Mouse (Mus musculus) embryonic facial prominence, embryonic 10.5 days (tissue): ENCODE results near the gene Setdb1. TPM values are rescaled to one million over a fixed set of nuclear protein-coding genes. Genes with fewer than 3 reads are reported as not detected.
"Not testable (repeated sequence)": the region's sequence is repeated elsewhere in the genome, so short reads cannot be mapped to it uniquely, and the experiment has no call there.

Source experiments
- DNase-seq: peaks from one replicate; pipeline ENCODE4 v3.0.0-alpha.2; 2017; ENCODE audit warnings: low spot score
- H3K27ac ChIP-seq: fragments of 300-500 bp; sonication (generic); replicated peaks from 2 replicates; pipeline ENCODE4 v1.5.1; 2016; ENCODE audit warnings: mild to moderate bottlenecking
- H3K27me3 ChIP-seq: fragments of 300-500 bp; sonication (generic); replicated peaks from 2 replicates; pipeline ENCODE4 v1.6.1; 2016; ENCODE audit warnings: low read depth, mild to moderate bottlenecking; ENCODE audit not compliant: poor library complexity, severe bottlenecking
- H3K36me3 ChIP-seq: fragments of 300-500 bp; sonication (generic); replicated peaks from 2 replicates; pipeline ENCODE4 v1.6.1; 2016; ENCODE audit warnings: mild to moderate bottlenecking, moderate library complexity
- H3K4me1 ChIP-seq: fragments of 300-500 bp; sonication (generic); 2 replicates; pipeline ENCODE4 v1.6.1; 2016
- H3K4me3 ChIP-seq: fragments of 300-500 bp; sonication (generic); 2 replicates; pipeline ENCODE4 v1.5.1; 2016; ENCODE audit warnings: mild to moderate bottlenecking, moderate library complexity
- H3K9me3 ChIP-seq: fragments of 300-500 bp; sonication (generic); 2 replicates; pipeline ENCODE4 v1.6.1; 2016; ENCODE audit warnings: mild to moderate bottlenecking
- WGBS: fragments of 180-500 bp; shearing (Covaris S2); methylation state at CpG from one replicate; pipeline ENCODE4 v1.1.7; 2016; 5-methylcytosine and 5-hydroxymethylcytosine counted together
- polyA plus RNA-seq: library from polyadenylated mRNA; unstranded; fragments of >200 nt; fragmentation: Nextera tagmentation; extraction: Ambion mirVana; gene quantifications from 2 replicates; pipeline ENCODE4 v1.2.1, GENCODE M21; 2016

Setdb1 gene
- 60.9 and 61.1 TPM in 2 replicates for polyA plus RNA-seq

DNA sequence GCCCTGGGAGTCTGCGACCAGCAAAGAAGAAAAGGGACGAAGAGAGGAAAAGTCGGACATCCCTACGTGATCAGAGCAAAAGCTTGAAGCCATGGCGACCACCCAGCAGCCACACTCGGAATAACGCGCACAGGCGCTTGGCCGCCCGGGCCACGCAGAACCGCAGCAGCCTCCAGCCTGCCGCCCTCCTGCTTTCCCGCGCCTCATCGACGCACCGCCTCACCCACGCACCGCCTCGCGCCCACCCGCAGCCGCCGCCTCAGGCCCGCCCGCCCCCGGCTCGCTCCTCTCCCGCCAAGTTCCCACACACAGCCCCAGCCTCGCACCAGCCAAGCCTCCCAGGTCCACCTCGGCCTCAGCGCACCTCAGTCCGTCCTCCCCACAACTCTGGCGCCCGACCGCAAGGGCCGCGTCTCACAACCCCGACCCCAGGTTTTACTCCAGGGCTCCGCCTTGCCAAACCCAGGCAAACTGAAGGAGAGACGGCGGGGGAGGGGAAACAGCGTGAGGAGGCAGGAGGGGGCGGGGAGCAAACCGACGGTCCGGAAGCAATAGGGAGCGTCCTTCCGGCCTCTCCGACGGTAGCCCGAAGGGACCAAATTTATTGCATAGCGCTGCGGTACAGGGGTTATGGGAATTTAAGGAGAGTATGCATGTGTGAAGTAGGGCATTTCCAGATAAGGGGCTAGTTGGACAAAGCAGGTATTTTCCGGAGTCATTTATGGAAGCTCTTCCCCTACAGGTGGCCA, at the start of gene Setdb1:
TSS of gene Setdb1 (minus strand) at position 502 of the 749 bp plus-strand sequence.
- peak; percentile 97 for DNase-seq
- not testable (repeated sequence) for H3K27me3 ChIP-seq, H3K9me3 ChIP-seq, H3K4me1 ChIP-seq
- Histone ChIP-seq H3K27ac (peak within 1 kb of the TSS; percentile 86), H3K36me3 (peaks cover 29% of the 10 kb centered on the region), H3K4me3 (peak within 1 kb of the TSS; percentile 67)
- under 1% methylated on average over 43 of the region's 57 CpGs for WGBS

DNA sequence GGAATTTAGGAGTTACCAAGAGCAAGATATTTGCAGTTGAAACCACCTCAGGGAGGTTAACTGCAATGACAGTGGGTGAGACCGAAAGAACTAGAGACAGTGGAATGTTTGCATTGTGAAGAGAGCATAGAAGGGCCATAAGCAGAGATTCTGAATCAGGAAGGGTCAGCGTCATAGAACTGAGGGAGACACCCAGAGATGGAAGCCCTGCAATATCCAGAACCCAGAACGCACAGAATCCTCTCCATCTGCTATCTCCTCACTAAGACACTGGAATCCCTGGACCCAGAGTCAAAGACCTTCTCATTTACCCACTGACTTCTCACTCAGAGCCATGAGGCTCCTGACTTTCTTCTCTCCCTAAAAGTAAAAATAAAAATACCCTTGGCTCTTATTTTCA, 45.7 kb upstream of the Setdb1 start, which contains the start of gene 4930558C23Rik:
TSS of gene 4930558C23Rik (minus strand) at position 101 of the 400 bp plus-strand sequence.
- 96% methylated on average over 3 of the region's 3 CpGs for WGBS
- Histone ChIP-seq H3K9me3 (no peaks in the 10 kb centered on the region), H3K27ac (no peak within 1 kb of the TSS), H3K4me1 (no peaks in the 10 kb centered on the region), H3K27me3 (no peaks in the 10 kb centered on the region), H3K36me3 (no peaks in the 10 kb centered on the region), H3K4me3 (no peak within 1 kb of the TSS)
- DNase-seq, result no peak

GRCm38 (mm10) chr3:95394385-95394784, 37.4 kb upstream of the Setdb1 start:
- H3K4me3 ChIP-seq, result no peak overlapping the region
- H3K9me3 ChIP-seq, result peaks cover 8% of the 10 kb centered on the region
- H3K4me1 ChIP-seq, result no peaks in the 10 kb centered on the region
- H3K27ac ChIP-seq, result no peak overlapping the region
- no peaks in the 10 kb centered on the region for H3K27me3 ChIP-seq
- WGBS, result 88% methylated on average over 4 of the region's 4 CpGs
- no peaks in the 10 kb centered on the region for H3K36me3 ChIP-seq
- DNase-seq, result no peak

DNA sequence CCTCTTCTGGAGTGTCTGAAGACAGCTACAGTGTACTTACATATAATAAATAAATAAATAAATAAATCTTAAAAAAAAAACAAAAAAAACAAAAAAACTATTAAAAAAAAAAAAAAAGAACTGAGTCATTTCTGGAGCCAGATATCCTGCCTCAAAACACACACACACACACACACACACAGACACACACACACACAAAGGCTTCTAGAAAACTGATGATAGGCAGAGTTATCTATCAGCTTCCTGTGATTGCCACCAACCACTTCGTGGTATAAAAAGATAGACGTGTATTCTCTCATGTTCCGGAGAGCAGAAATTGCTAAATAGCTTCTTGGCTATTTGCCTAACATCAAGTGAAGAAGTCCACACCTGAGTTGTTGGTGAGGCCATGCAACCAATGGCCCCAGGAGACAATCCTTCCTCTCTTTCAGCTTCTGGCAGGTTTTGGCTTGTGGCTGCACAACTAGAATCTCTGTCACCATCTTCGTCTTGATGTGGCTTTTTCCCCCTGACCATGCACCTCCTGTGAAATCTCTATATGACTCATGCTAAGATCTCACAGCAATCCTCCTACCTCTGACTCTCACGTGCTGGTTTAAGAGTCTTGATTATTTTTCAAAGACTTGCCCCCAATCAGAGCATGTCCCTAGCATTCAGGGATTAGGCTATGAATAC, 28.5 kb upstream of the Setdb1 start:
- no peak overlapping the region for H3K4me3 ChIP-seq
- no peak overlapping the region for H3K27ac ChIP-seq
- H3K36me3 ChIP-seq, result no peaks in the 10 kb centered on the region
- DNase-seq, result no peak
- H3K9me3 ChIP-seq, result no peaks in the 10 kb centered on the region
- 89% methylated on average over 5 of the region's 5 CpGs for WGBS
- H3K27me3 ChIP-seq, result no peaks in the 10 kb centered on the region
- H3K4me1 ChIP-seq, result no peaks in the 10 kb centered on the region

DNA sequence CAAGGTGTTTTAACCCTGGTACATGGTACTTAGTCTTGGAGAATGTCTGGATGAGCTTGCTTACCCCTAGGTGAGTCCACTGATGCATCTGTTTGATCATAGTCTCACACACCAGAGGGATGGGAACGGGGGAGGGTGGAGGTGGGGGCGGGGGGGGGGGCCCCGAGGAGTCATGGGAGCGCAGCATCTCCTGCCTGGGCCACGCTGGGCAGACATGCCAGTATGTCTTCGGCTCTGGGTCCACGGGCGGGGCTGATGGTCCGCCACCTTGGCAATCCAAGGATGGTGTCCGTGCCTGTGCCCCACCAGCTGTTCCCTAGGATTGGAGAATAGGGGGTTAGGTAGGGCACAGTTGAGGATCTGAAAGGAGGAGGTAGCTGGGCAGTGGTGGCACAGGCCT, 16.2 kb upstream of the Setdb1 start:
- Histone ChIP-seq H3K36me3 (no peaks in the 10 kb centered on the region), H3K4me3 (no peak overlapping the region), H3K9me3 (peaks cover 24% of the 10 kb centered on the region), H3K4me1 (no peaks in the 10 kb centered on the region), H3K27ac (no peak overlapping the region), H3K27me3 (no peaks in the 10 kb centered on the region)
- DNase-seq, result no peak
- 92% methylated on average over 10 of the region's 10 CpGs for WGBS

DNA sequence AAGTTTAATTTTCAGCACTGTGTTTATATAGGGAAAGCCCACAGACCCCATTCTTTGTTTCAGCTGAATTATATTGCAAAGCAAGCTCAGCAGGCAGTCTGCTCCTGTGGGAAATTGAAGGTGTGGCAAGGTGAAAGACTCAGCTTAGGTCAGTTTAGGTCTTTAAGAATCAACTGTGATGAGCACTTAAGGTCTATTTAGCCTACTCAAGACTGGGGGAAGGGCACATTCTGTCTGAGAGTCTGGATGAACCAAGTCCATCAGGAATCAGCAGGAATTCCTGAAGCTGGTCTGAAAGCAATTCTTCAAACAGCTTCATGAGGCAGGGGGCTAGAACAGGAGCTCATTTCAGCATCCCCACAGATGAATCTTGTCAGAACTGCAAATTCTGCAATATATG, 13.1 kb upstream of the Setdb1 start:
- Histone ChIP-seq H3K36me3 (no peaks in the 10 kb centered on the region), H3K9me3 (peaks cover 4% of the 10 kb centered on the region; the same call in 1 of the 2 replicates), H3K4me3 (no peak overlapping the region), H3K4me1 (no peaks in the 10 kb centered on the region), H3K27ac (no peak overlapping the region), H3K27me3 (no peaks in the 10 kb centered on the region)
- DNase-seq, result no peak

- not testable (repeated sequence) for H3K4me3 ChIP-seq, H3K4me1 ChIP-seq, H3K27ac ChIP-seq, H3K27me3 ChIP-seq, H3K36me3 ChIP-seq, DNase-seq, H3K9me3 ChIP-seq
- WGBS, result 79% methylated on average over 3 of the region's 3 CpGs
Measured at GRCm38 (mm10) chr3:95360276-95360675, 3.3 kb upstream of the Setdb1 start.

- Histone ChIP-seq H3K4me3 (no peak overlapping the region), H3K27ac (no peak overlapping the region), H3K27me3 (no peaks in the 10 kb centered on the region), H3K4me1 (0 out of 2 replicates have a peak, but pooled peaks cover 4% of the 10 kb centered on the region), H3K9me3 (no peaks in the 10 kb centered on the region), H3K36me3 (peaks cover 20% of the 10 kb centered on the region)
- WGBS, result 92% methylated on average over 2 of the region's 2 CpGs
- DNase-seq, result no peak
Measured at GRCm38 (mm10) chr3:95357746-95358145, 744 bp upstream of the Setdb1 start.

DNA sequence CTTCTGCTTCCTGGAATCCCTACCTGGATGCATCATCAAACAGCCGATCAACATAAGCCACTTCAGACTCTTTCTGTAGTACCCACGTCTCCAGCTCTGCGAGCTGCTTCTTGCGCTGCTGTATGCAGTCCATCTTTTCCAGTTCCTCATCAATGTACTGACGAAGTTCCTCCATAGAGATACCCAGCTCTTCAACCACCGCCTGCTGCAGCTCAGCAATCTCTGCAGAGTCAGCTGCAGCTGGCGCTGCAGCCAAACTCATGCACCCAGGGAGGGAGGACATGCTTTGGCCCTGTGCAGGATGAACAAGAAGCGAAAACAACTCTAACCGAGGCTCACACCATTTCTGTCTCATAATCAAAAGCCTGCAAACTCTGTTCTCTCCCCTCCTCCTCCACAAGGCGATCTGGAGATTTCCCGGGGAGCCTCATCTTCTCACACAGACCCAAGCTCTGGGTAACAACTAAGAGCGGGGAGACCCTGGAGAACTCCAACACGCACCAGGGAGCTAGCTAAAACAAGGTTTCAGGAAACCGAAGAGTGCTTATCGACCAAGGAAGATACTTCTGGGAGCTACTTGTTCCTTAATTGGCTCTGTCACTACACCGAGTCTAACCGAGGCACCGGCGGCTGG, 974 bp downstream of the Setdb1 start:
- H3K27ac ChIP-seq, result not testable (repeated sequence)
- WGBS, result 34% methylated on average over 12 of the region's 19 CpGs

DNA sequence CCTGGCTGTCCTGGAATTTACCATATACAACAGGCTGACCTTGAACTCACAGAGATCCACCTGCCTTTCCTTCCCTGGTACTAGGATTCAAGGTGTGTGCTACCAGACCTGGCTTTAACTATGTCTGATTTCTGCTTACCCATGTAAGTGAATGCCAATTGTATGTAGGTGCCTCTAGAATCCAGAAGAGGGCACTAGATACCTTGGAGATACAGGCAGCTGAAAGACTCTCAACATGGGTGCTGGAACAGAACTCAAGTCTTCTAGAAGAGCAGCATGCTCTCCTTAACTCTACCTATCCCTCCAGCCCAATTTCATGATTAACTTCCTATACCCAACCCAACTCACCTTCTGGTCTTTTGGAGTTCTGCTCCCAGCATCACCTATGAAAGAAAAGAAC, 7.5 kb downstream of the Setdb1 start:
- no peak for DNase-seq
- no peaks in the 10 kb centered on the region for H3K4me1 ChIP-seq
- H3K36me3 ChIP-seq, result peaks cover 96% of the 10 kb centered on the region
- no peaks in the 10 kb centered on the region for H3K27me3 ChIP-seq
- H3K4me3 ChIP-seq, result no peak overlapping the region
- peaks cover 6% of the 10 kb centered on the region; the same call in 1 of the 2 replicates for H3K9me3 ChIP-seq
- no peak overlapping the region for H3K27ac ChIP-seq

More for the DNA sequence above, 974 bp downstream of the Setdb1 start:
- not testable (repeated sequence) for H3K9me3 ChIP-seq, H3K4me1 ChIP-seq, DNase-seq, H3K27me3 ChIP-seq
- Histone ChIP-seq H3K4me3 (peak overlapping the region; percentile 67), H3K36me3 (peaks cover 37% of the 10 kb centered on the region)

GRCm38 (mm10) chr3:95348343-95348742, 8.7 kb downstream of the Setdb1 start:
- H3K4me3 ChIP-seq, H3K9me3 ChIP-seq, H3K27me3 ChIP-seq, H3K4me1 ChIP-seq, DNase-seq, H3K27ac ChIP-seq: not testable (repeated sequence)
- 92% methylated on average over 5 of the region's 5 CpGs for WGBS
- H3K36me3 ChIP-seq, result peaks cover 97% of the 10 kb centered on the region

DNA sequence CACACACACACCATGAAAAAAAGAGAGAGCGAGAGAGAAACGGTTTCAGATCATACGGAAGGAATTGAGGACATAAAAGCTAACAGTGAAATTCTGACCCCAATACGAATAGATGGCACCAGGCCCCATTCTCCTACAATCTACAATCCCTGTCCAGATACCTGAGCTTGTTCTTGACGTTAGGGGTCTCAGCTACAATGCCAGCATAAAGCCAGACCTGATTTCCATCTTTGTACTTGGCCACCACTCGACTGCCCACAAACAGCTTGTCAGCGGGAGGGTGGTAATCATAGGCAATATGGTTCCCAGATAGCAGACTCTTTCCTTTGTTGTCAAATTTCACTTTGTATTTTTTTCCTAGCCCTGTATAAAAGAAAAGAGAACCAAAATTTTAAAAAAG, 10.5 kb downstream of the Setdb1 start:
- Histone ChIP-seq H3K36me3 (peaks cover 97% of the 10 kb centered on the region), H3K4me1 (no peaks in the 10 kb centered on the region), H3K27me3 (no peaks in the 10 kb centered on the region), H3K27ac (no peak overlapping the region), H3K9me3 (peaks cover 6% of the 10 kb centered on the region; the same call in 1 of the 2 replicates), H3K4me3 (no peak overlapping the region)
- no peak for DNase-seq
- WGBS, result 93% methylated on average over 7 of the region's 7 CpGs
